Mouse (Mus musculus) spleen, adult 2 months (tissue): ENCODE results near the gene Hacd3.

Source experiments
- CTCF ChIP-seq: fragments of 200-500 bp; IDR thresholded peaks from 2 replicates; pipeline ENCODE4 v1.5.1; 2011; ENCODE audit warnings: mild to moderate bottlenecking, inconsistent platforms; ENCODE audit not compliant: insufficient read depth, insufficient read length, insufficient replicate concordance; ENCODE audit errors: extremely low read depth
- POLR2A ChIP-seq: fragments of 200-500 bp; IDR thresholded peaks from 2 replicates; pipeline ENCODE4 v1.6.1; 2011; ENCODE audit warnings: low read depth, low read length, inconsistent platforms

DNA sequence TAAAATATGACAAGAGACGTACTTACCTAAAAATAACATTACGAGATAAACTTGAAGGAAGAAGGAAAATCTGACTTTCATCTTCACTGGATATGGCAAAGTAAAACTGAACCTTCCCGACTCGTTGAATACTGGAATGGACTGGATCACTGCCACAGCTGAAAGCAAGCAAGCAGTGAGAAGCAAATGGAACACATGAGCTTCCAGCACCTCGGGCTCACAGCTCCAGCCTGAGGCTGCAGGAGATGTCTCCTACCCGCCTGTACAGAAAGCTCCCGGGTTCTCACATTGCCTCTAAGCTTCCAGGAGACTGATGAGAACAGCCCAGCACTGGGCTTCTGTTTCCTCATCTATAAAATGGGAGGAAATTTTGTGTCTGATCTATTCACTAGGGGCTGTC is 31.2 kb downstream of the Hacd3 start:
- TF ChIP-seq POLR2A (no peak), CTCF (no peak)
